ENCODE assay signal across 23 mouse cellular contexts in genomic region chr3:131660126-131660525, GRCm38 (mm10).
DNase-seq lines count a peak whose midpoint lies in the region; ATAC-seq lines count a peak whose summit lies in the region.
"Had no signal": no experiment of that assay in that cellular context is flagged by ENCODE, and none has a peak within 500 bp of the region (broad histone marks: within the 10 kb centered on the region; RNA-seq: fewer than 3 reads in every experiment).

No protein-coding gene starts in this region.

- H3K4me1 ChIP-seq in hindbrain, embryonic 14.5 days (replicated peaks; ENCODE audit: control insufficient read depth, insufficient read depth, low read length) = no peaks in the 10 kb centered on the region
- no peaks in the 10 kb centered on the region for H3K4me1 ChIP-seq in kidney, embryonic 16.5 days (ENCODE audit: insufficient read depth, low read length)
- H3K4me1 ChIP-seq: forebrain, embryonic 10.5 days; forebrain, embryonic 12.5 days had no signal

- DNase-seq in 416B (ENCODE audit: low read depth) (peak; percentile 19), NIH3T3 (ENCODE audit: low read depth) (peak; percentile 54)
- no peak for DNase-seq in hindbrain, embryonic 14.5 days (ENCODE audit: low spot score)
- no peak for DNase-seq in spleen, postnatal 36 days (ENCODE audit: low spot score in 2 of 2)
- DNase-seq: adrenal gland, adult 8-10 months; adrenal gland, postnatal 14 days; adrenal gland, postnatal 36 days; cerebellum, adult 18-20 months; cerebellum, adult 8-10 months; cerebellum, adult 9-11 months; cerebellum, postnatal 14 days; cerebellum, postnatal 36 days; embryo, embryonic 11 days had no signal

- no peak overlapping the region for H3K9ac ChIP-seq in hindbrain, embryonic 14.5 days
- H3K9ac ChIP-seq in kidney, embryonic 16.5 days (replicated peaks; ENCODE audit: low read length) = no peak overlapping the region
- H3K9ac ChIP-seq: embryonic facial prominence, embryonic 13.5 days; embryonic facial prominence, embryonic 15.5 days; forebrain, embryonic 12.5 days had no signal

- H3K27me3 ChIP-seq in hindbrain, embryonic 14.5 days (ENCODE audit: control insufficient read depth, insufficient read depth, low read length) = no peaks in the 10 kb centered on the region
- H3K27me3 ChIP-seq in kidney, embryonic 16.5 days (ENCODE audit: insufficient read depth, low read length) = no peaks in the 10 kb centered on the region
- H3K27me3 ChIP-seq: embryonic facial prominence, embryonic 13.5 days; embryonic facial prominence, embryonic 15.5 days; forebrain, embryonic 12.5 days; Patski had no signal

- no peaks in the 10 kb centered on the region for H3K9me3 ChIP-seq in hindbrain, embryonic 14.5 days (ENCODE audit: control insufficient read depth, low read length)
- no peaks in the 10 kb centered on the region for H3K9me3 ChIP-seq in kidney, embryonic 16.5 days (ENCODE audit: low read length)
- H3K9me3 ChIP-seq: embryonic facial prominence, embryonic 13.5 days; embryonic facial prominence, embryonic 15.5 days; forebrain, embryonic 10.5 days; forebrain, embryonic 12.5 days had no signal

- no peaks in the 10 kb centered on the region for H3K36me3 ChIP-seq in hindbrain, embryonic 14.5 days (replicated peaks; ENCODE audit: control insufficient read depth, insufficient read depth)
- no peaks in the 10 kb centered on the region for H3K36me3 ChIP-seq in kidney, embryonic 16.5 days (ENCODE audit: insufficient read depth, low read length)
- H3K36me3 ChIP-seq: embryonic facial prominence, embryonic 13.5 days; embryonic facial prominence, embryonic 15.5 days; forebrain, embryonic 10.5 days; forebrain, embryonic 12.5 days had no signal

- no peak for ATAC-seq in hindbrain, embryonic 14.5 days (ENCODE audit: low FRiP score)
- ATAC-seq in kidney, embryonic 16.5 days (ENCODE audit: low FRiP score, low TSS enrichment) = no peak
- ATAC-seq: activated CD4-positive, CD25-positive, alpha-beta regulatory T cell, adult 4 months; forebrain, embryonic 14.5 days; forebrain, embryonic 16.5 days; Patski had no signal

- H3K4me2 ChIP-seq in hindbrain, embryonic 14.5 days (replicated peaks) = no peak overlapping the region
- H3K4me2 ChIP-seq in kidney, embryonic 16.5 days (replicated peaks; ENCODE audit: low read depth, low read length) = no peak overlapping the region
- H3K4me2 ChIP-seq: embryonic facial prominence, embryonic 13.5 days; embryonic facial prominence, embryonic 15.5 days; forebrain, embryonic 12.5 days had no signal

- no peak overlapping the region for H3K27ac ChIP-seq in hindbrain, embryonic 14.5 days
- no peak overlapping the region for H3K27ac ChIP-seq in kidney, embryonic 16.5 days (ENCODE audit: low read length)
- H3K27ac ChIP-seq: embryonic facial prominence, embryonic 15.5 days; forebrain, embryonic 10.5 days; forebrain, embryonic 12.5 days had no signal

- no peak overlapping the region for H3K4me3 ChIP-seq in hindbrain, embryonic 14.5 days (replicated peaks; ENCODE audit: low read length)
- no peak overlapping the region for H3K4me3 ChIP-seq in kidney, embryonic 16.5 days (ENCODE audit: low read length)
- H3K4me3 ChIP-seq: embryonic facial prominence, embryonic 13.5 days; embryonic facial prominence, embryonic 15.5 days; erythroblast, embryonic 14.5 days; forebrain, embryonic 10.5 days; forebrain, embryonic 12.5 days had no signal

Comparison
In these comparisons a context has a peak if more than half of its experiments do, and no peak if none do; other contexts are left out.
1. DNase-seq: peak in 416B (single experiment) and NIH3T3 (single experiment); none in hindbrain, embryonic 14.5 days (single experiment) and spleen, postnatal 36 days (0 of 2).